Mouse (Mus musculus): ENCODE measurements at regions not wholly inside any gene's neighbourhood (a gene's known extent, or its start where the extent isn't known, plus 50 kb on each side); places are given as distances from the start of the nearest gene placed in this dataset.

DNA sequence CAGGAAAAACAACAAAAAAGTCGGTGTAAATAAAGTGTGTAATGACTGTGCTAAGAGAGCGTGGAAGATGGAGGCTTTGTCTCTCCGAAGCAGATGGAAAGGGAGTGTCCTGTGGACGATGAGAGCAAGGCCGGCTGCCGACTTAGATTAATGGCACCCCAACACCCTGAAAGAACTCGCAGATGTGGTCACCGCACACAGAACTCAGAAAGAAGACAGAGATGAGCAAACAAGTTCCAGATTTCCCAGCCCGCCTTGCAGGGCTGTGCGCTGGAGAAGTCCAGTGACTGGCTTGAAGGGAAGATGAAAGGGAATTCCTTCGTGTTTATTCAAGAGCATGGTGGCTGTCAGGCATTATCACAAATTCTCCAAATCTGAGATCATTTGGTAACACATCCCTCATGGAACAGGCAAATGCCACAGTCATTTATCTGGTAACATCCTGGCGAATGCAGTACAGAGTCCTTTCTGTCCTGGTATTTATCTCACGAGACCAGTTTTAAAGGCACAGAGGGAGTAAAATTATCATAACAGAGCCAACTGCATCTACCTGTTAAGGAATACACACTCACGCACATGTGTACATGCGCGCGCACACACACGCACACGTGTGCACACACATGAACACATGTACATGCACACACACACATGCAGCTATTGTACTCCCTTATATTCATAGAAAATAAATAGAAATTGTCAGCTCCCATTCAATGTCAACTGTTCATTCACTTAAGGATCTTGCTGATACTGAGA lies 64.0 kb upstream of the Tgif1 start:
- no peaks in the 10 kb centered on the region for H3K36me3 ChIP-seq (ENCODE audit: control insufficient read depth, insufficient read depth)
- H3K9me3 ChIP-seq (ENCODE audit: control insufficient read depth, low read length), result no peaks in the 10 kb centered on the region
- H3K27ac ChIP-seq (ENCODE audit: low read length), result no peak overlapping the region
- H3K4me3 ChIP-seq (replicated peaks; ENCODE audit: low read length), result no peak overlapping the region
- H3K27me3 ChIP-seq (replicated peaks; ENCODE audit: control insufficient read depth, insufficient read depth, low read length), result no peaks in the 10 kb centered on the region
- H3K9ac ChIP-seq (replicated peaks; ENCODE audit: low read depth, low read length), result no peak overlapping the region
- no peak overlapping the region for H3K4me2 ChIP-seq (ENCODE audit: low read length)
- no peak for ATAC-seq
- 85% methylated on average over 19 of the region's 19 CpGs for WGBS
- H3K4me1 ChIP-seq (replicated peaks; ENCODE audit: control insufficient read depth, insufficient read depth, low read length), result no peaks in the 10 kb centered on the region

DNA sequence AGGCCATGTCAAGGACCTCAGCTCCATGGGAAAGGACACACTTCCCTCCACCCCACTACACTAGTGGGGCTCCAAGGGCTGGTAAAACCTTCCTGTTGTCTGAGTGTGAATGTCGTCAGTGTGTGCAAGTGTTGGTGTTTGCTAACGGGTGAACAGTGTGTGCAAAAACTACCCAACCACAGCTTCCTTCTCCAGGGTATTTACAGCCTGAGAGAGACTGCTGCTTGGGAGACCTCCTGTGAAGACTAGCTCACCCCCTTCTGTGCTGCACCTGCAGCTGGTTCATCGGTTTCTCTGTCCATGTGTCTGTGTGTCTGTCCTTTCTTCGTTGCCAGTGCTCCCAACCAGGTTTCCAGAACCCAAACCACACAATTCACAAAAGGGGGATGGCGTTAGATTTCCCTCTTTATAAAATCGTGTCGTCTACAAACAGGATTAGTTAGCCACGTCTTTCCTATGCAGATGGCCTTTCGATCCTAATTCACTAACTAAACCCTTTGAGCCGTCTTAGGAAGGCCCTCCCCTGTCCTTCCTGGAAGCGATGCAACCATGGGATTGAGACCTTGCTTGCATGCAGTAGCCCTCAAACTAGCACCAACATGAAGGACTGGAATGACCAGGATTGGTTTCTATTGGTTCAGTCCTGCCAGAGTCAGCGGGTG lies 62.9 kb upstream of the Tgif1 start:
- Histone ChIP-seq H3K9me3 (ENCODE audit: control insufficient read depth, low read length) (no peaks in the 10 kb centered on the region), H3K4me1 (replicated peaks; ENCODE audit: control insufficient read depth, insufficient read depth, low read length) (no peaks in the 10 kb centered on the region), H3K27me3 (replicated peaks; ENCODE audit: control insufficient read depth, insufficient read depth, low read length) (no peaks in the 10 kb centered on the region), H3K4me3 (replicated peaks; ENCODE audit: low read length) (no peak overlapping the region), H3K27ac (ENCODE audit: low read length) (no peak overlapping the region), H3K9ac (replicated peaks; ENCODE audit: low read depth, low read length) (no peak overlapping the region), H3K4me2 (ENCODE audit: low read length) (no peak overlapping the region), H3K36me3 (ENCODE audit: control insufficient read depth, insufficient read depth) (no peaks in the 10 kb centered on the region)
- no peak for ATAC-seq
- 38% methylated on average over 12 of the region's 12 CpGs for WGBS

DNA sequence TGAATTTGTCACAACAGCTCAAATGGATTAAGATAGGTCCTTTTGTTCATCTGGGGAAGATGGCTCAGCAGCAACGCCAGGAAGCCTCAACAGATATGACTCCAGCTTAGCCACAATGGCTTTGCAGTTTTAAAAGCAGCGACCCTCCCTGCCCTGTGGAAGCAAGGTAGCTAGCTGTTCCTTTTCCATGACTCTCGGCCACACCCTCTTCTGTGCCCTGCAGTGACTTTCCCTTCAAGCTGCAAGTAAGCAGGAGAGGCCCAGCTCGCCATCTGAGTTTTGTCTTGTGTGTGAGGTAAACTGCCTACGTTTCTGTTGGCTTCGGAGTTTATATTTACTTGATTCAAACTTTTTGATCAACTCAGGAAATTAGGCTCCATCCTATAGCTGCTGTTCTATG lies 62.1 kb upstream of the Tgif1 start:
- H3K36me3 ChIP-seq (ENCODE audit: control insufficient read depth, insufficient read depth), result no peaks in the 10 kb centered on the region
- no peak overlapping the region for H3K4me2 ChIP-seq (ENCODE audit: low read length)
- WGBS, result 63% methylated on average over 6 of the region's 6 CpGs
- no peaks in the 10 kb centered on the region for H3K9me3 ChIP-seq (ENCODE audit: control insufficient read depth, low read length)
- no peaks in the 10 kb centered on the region for H3K4me1 ChIP-seq (replicated peaks; ENCODE audit: control insufficient read depth, insufficient read depth, low read length)
- no peaks in the 10 kb centered on the region for H3K27me3 ChIP-seq (replicated peaks; ENCODE audit: control insufficient read depth, insufficient read depth, low read length)
- H3K9ac ChIP-seq (replicated peaks; ENCODE audit: low read depth, low read length), result no peak overlapping the region
- no peak overlapping the region for H3K4me3 ChIP-seq (replicated peaks; ENCODE audit: low read length)
- no peak overlapping the region for H3K27ac ChIP-seq (ENCODE audit: low read length)
- ATAC-seq, result no peak

GRCm38 (mm10) chr17:70910238-70910637 lies 56.9 kb upstream of the Tgif1 start:
- Histone ChIP-seq H3K27me3 (replicated peaks; ENCODE audit: control insufficient read depth, insufficient read depth, low read length) (no peaks in the 10 kb centered on the region), H3K4me1 (replicated peaks; ENCODE audit: control insufficient read depth, insufficient read depth, low read length) (no peaks in the 10 kb centered on the region), H3K27ac (ENCODE audit: low read length) (no peak overlapping the region), H3K9ac (replicated peaks; ENCODE audit: low read depth, low read length) (no peak overlapping the region), H3K4me3 (replicated peaks; ENCODE audit: low read length) (no peak overlapping the region), H3K36me3 (ENCODE audit: control insufficient read depth, insufficient read depth) (no peaks in the 10 kb centered on the region), H3K9me3 (ENCODE audit: control insufficient read depth, low read length) (no peaks in the 10 kb centered on the region), H3K4me2 (ENCODE audit: low read length) (no peak overlapping the region)
- WGBS, result 68% methylated on average over 2 of the region's 2 CpGs
- ATAC-seq, result no peak

DNA sequence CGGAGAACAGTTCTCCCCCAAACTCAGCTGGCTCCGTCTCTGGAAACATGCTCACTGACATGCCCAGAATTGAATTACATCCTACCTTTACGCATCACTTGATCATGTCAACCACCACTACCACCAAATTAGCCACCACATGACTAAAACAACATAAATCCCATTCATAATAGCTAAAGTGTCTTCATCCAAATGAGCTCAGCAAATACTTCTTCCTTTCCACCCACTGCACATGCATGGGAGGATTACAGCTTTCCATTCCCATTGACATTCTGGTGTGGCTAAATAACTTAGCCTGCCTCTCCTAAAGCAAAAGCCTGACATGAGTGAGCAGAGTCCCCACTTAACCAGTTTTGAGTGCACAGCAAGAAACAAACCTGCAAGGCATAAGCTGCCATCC lies 56.2 kb upstream of the Tgif1 start:
- Histone ChIP-seq H3K4me2 (ENCODE audit: low read length) (no peak overlapping the region), H3K27ac (ENCODE audit: low read length) (no peak overlapping the region), H3K4me3 (replicated peaks; ENCODE audit: low read length) (no peak overlapping the region), H3K36me3 (ENCODE audit: control insufficient read depth, insufficient read depth) (no peaks in the 10 kb centered on the region), H3K4me1 (replicated peaks; ENCODE audit: control insufficient read depth, insufficient read depth, low read length) (no peaks in the 10 kb centered on the region), H3K27me3 (replicated peaks; ENCODE audit: control insufficient read depth, insufficient read depth, low read length) (no peaks in the 10 kb centered on the region), H3K9me3 (ENCODE audit: control insufficient read depth, low read length) (no peaks in the 10 kb centered on the region), H3K9ac (replicated peaks; ENCODE audit: low read depth, low read length) (no peak overlapping the region)
- WGBS, result 61% methylated on average over 3 of the region's 3 CpGs
- no peak for ATAC-seq

DNA sequence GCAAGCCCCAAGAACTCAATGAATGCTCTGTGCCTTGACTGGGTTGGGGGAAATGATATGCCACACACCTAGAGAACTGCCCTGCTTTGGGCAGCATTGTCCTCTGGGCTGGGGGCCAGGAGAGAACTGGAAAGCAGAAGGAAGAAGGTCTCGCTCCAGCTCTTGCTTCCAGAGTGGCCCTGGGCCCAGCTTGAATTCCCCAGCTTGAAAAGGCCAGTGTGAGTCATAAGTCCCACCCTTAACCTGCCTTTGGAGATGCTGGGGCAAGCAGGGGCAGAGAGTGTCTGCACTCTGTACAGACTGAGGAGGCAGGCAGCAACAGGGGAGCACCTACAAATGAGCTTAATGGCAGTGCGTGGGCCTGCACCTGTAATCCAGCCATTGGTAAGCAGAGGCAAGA lies 55.0 kb upstream of the Tgif1 start:
- H3K9ac ChIP-seq (replicated peaks; ENCODE audit: low read depth, low read length), result no peak overlapping the region
- H3K9me3 ChIP-seq (ENCODE audit: control insufficient read depth, low read length), result no peaks in the 10 kb centered on the region
- H3K27ac ChIP-seq (ENCODE audit: low read length), result no peak overlapping the region
- no peak overlapping the region for H3K4me2 ChIP-seq (ENCODE audit: low read length)
- no peak overlapping the region for H3K4me3 ChIP-seq (replicated peaks; ENCODE audit: low read length)
- no peak for ATAC-seq
- H3K27me3 ChIP-seq (replicated peaks; ENCODE audit: control insufficient read depth, insufficient read depth, low read length), result no peaks in the 10 kb centered on the region
- WGBS, result 76% methylated on average over 2 of the region's 2 CpGs
- no peaks in the 10 kb centered on the region for H3K36me3 ChIP-seq (ENCODE audit: control insufficient read depth, insufficient read depth)
- H3K4me1 ChIP-seq (replicated peaks; ENCODE audit: control insufficient read depth, insufficient read depth, low read length), result no peaks in the 10 kb centered on the region
